Comparison of ENCODE assay signal across 21 mouse cellular contexts in the genomic region with DNA sequence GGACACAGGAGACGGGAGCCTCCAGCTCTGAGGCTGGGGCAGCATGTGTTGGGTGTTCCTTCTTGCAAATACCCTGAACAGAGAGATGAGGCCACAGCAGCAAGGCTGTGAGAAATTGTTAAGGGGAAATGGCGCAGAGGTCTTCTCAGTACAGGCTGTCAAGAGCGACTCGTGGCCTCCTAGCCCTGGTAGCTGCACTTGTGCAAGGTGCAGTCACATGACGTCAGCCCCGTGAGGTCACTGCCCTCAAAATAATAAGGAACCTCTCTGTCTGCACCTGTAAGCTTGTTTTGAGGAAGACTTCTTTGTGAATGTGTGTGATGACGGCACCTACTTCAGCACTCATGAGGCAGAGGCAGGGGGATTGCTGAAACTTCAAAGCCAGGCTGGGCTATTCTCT. TPM values are rescaled to one million over a fixed set of nuclear protein-coding genes. Genes with fewer than 3 reads are reported as not detected.
DNase-seq lines count a peak whose midpoint lies in the region; ATAC-seq and TF ChIP-seq lines count a peak whose summit lies in the region.
"Had no signal": no experiment of that assay in that cellular context is flagged by ENCODE, and none has a peak within 500 bp of the region (broad histone marks: within the 10 kb centered on the region; RNA-seq: fewer than 3 reads in every experiment).

No protein-coding gene starts in this region.

- peak; percentile 66 for DNase-seq in heart, adult 11 months
- no peak for DNase-seq in heart, adult 8-10 months (ENCODE audit: low spot score)
- peak; percentile 33 to 42 for DNase-seq in B cell, adult 2 months
- DNase-seq in lung, adult 2 months = no peak
- no peak for DNase-seq in gastrocnemius, postnatal 10 days
- DNase-seq: cerebellum, adult 9-11 months; heart, postnatal 14 days; kidney, adult 18-20 months; kidney, postnatal 25 days; layer of hippocampus, adult 9-11 months; lung, postnatal 10 days; retina, postnatal 1 day; thymus, adult 2 months had no signal

- no peak overlapping the region for H3K4me3 ChIP-seq in lung, adult 2 months (replicated peaks; ENCODE audit: extremely low read depth, low read depth, low read length)
- H3K4me3 ChIP-seq: hindbrain, embryonic 15.5 days; limb, embryonic 12.5 days; midbrain, embryonic 10.5 days; myocyte; neural tube, embryonic 15.5 days had no signal

- no peaks in the 10 kb centered on the region for H3K4me1 ChIP-seq in lung, adult 2 months (ENCODE audit: control insufficient read depth, insufficient read depth, low read length)
- H3K4me1 ChIP-seq: hindbrain, embryonic 15.5 days; neural tube, embryonic 15.5 days had no signal

- 70% methylated on average over 7 of the region's 7 CpGs for WGBS in lung, adult 2 months

- peak; percentile 95 for ATAC-seq in granulocyte monocyte progenitor cell, adult 5-6 weeks (replicated peaks; ENCODE audit: poor library complexity, severe bottlenecking)
- ATAC-seq in neutrophil, adult 5-6 weeks (ENCODE audit: extremely low read depth, insufficient number of reproducible peaks, low FRiP score, poor library complexity, severe bottlenecking) = peak; percentile 83
- ATAC-seq: Patski had no signal

- no peak for TF ChIP-seq CTCF in lung, adult 2 months (IDR thresholded peaks at IDR 0.05; ENCODE audit: insufficient read depth, low read length)

- TF ChIP-seq POLR2A in lung, adult 2 months (IDR thresholded peaks at IDR 0.05; ENCODE audit: borderline replicate concordance, extremely low read depth, low read depth, low read length) = no peak

RNA-seq across cellular contexts. Expression of gene Eid1, which starts 11.0 kb away (rescaled TPM):
- 10 to 100 TPM; 46.5 to 54.1 (median 48.9) TPM for total RNA-seq in heart, adult 8-10 months (2022)
- 68.2 and 71.7 TPM in 2 replicates for total RNA-seq in granulocyte monocyte progenitor cell, adult 5-6 weeks (2014; fragmentation: Nextera tagmentation)
- 121 and 142 TPM in 2 replicates for total RNA-seq in granulocyte monocyte progenitor cell, adult 5-6 weeks (2017)
- total RNA-seq in neutrophil, adult 5-6 weeks (2017) = 66.5 and 74.0 TPM in 2 replicates
- polyA plus RNA-seq in lung, adult 2 months (2012; rRNA removed) = 23.2 and 27.4 TPM in 2 replicates
- total RNA-seq in gastrocnemius, postnatal 10 days (2021) = 10 to 100 TPM; 82.7 to 88.9 TPM

RNA-seq across cellular contexts. Expression of gene Shc4, which starts 40.1 kb away (rescaled TPM):
- total RNA-seq in heart, adult 8-10 months (2022) = under 1 TPM; 0.82 to 0.97 (median 0.91) TPM
- total RNA-seq in granulocyte monocyte progenitor cell, adult 5-6 weeks (2014; fragmentation: Nextera tagmentation) = not detected in 2 replicates
- total RNA-seq in granulocyte monocyte progenitor cell, adult 5-6 weeks (2017) = 0.26 and 1.0 TPM in 2 replicates
- total RNA-seq in neutrophil, adult 5-6 weeks (2017) = 0.25 and 0.35 TPM in 2 replicates
- 0.34 and 0.51 TPM in 2 replicates for polyA plus RNA-seq in lung, adult 2 months (2012; rRNA removed)
- 1 to 10 TPM; 3.4 to 3.5 TPM for total RNA-seq in gastrocnemius, postnatal 10 days (2021)

RNA-seq across cellular contexts. Expression of gene Cep152, which starts 59.0 kb away (rescaled TPM):
- total RNA-seq in heart, adult 8-10 months (2022) = 1 to 10 TPM; 1.3 to 1.6 (median 1.5) TPM
- 8.2 and 10.9 TPM in 2 replicates for total RNA-seq in granulocyte monocyte progenitor cell, adult 5-6 weeks (2014; fragmentation: Nextera tagmentation)
- total RNA-seq in granulocyte monocyte progenitor cell, adult 5-6 weeks (2017) = 21.1 and 21.6 TPM in 2 replicates
- total RNA-seq in neutrophil, adult 5-6 weeks (2017) = 15.9 and 16.0 TPM in 2 replicates
- 0.86 and 1.2 TPM in 2 replicates for polyA plus RNA-seq in lung, adult 2 months (2012; rRNA removed)
- total RNA-seq in gastrocnemius, postnatal 10 days (2021) = 1 to 10 TPM; 1.6 to 2.6 TPM

Comparison
In these comparisons a context has a peak if more than half of its experiments do, and no peak if none do; other contexts are left out.
1. DNase-seq: peak in heart, adult 11 months (single experiment) and B cell, adult 2 months (2 of 2); none in heart, adult 8-10 months (single experiment), lung, adult 2 months (single experiment) and gastrocnemius, postnatal 10 days (single experiment).